Mouse (Mus musculus) intestine, embryonic 16.5 days (tissue): ENCODE results near the gene Mlh1. TPM values are rescaled to one million over a fixed set of nuclear protein-coding genes. Genes with fewer than 3 reads are reported as not detected.

Source experiments
- ATAC-seq: fragments of 200-750 bp; cut with Nextera tagmentation; 2 replicates; pipeline ENCODE4 v1.8.0; 2017; ENCODE audit warnings: moderate TSS enrichment, moderate library complexity
- H3K27ac ChIP-seq: fragments of 300-500 bp; sonication (generic); 2 replicates; pipeline ENCODE4 v1.5.1; 2014; ENCODE audit warnings: mild to moderate bottlenecking, low read length
- H3K27me3 ChIP-seq: fragments of 300-500 bp; sonication (generic); replicated peaks from 2 replicates; pipeline ENCODE4 v1.6.1; 2014; ENCODE audit warnings: low read length, control low read depth, mixed read lengths; ENCODE audit not compliant: control insufficient read depth, insufficient read depth
- H3K36me3 ChIP-seq: fragments of 300-500 bp; sonication (generic); 2 replicates; pipeline ENCODE4 v1.6.1; 2014; ENCODE audit warnings: low read length, control low read depth; ENCODE audit not compliant: control insufficient read depth, insufficient read depth
- H3K4me1 ChIP-seq: fragments of 300-500 bp; sonication (generic); 2 replicates; pipeline ENCODE4 v1.6.1; 2014; ENCODE audit warnings: low read length, control low read depth, mixed read lengths; ENCODE audit not compliant: control insufficient read depth, insufficient read depth
- H3K4me2 ChIP-seq: fragments of 300-500 bp; sonication (generic); 2 replicates; pipeline ENCODE4 v1.6.1; 2014; ENCODE audit warnings: low read depth, low read length, control low read depth
- H3K4me3 ChIP-seq: fragments of 300-500 bp; sonication (generic); 2 replicates; pipeline ENCODE4 v1.5.1; 2014; ENCODE audit warnings: mild to moderate bottlenecking, low read length
- H3K9ac ChIP-seq: fragments of 300-500 bp; sonication (generic); 2 replicates; pipeline ENCODE4 v1.6.1; 2014; ENCODE audit warnings: low read depth, low read length
- H3K9me3 ChIP-seq: fragments of 300-500 bp; sonication (generic); 2 replicates; pipeline ENCODE4 v1.6.1; 2016; ENCODE audit warnings: low read length, control low read depth; ENCODE audit not compliant: control insufficient read depth
- WGBS: fragments of 180-500 bp; shearing (Covaris S2); extraction: QIAGEN DNeasy Blood & Tissue Kit; methylation state at CpG from one replicate; pipeline ENCODE4 v1.1.7; 2014; 5-methylcytosine and 5-hydroxymethylcytosine counted together
- polyA plus RNA-seq: library from polyadenylated mRNA; unstranded; fragments of >200 nt; fragmentation: Nextera tagmentation; extraction: Ambion mirVana; gene quantifications from 2 replicates; pipeline ENCODE4 v1.2.1, GENCODE M21; 2015

Mlh1 gene
- polyA plus RNA-seq, 1 experiment from 2014 or later, result 43.3 TPM

GRCm38 (mm10) chr9:111197116-111197515 lies 74.5 kb downstream of the Mlh1 start:
- ATAC-seq, result no peak
- 91% methylated on average over 3 of the region's 3 CpGs for WGBS
- Histone ChIP-seq H3K27ac (no peak overlapping the region), H3K36me3 (peaks cover 6% of the 10 kb centered on the region), H3K4me1 (no peaks in the 10 kb centered on the region), H3K4me3 (no peak overlapping the region), H3K9me3 (no peaks in the 10 kb centered on the region), H3K9ac (no peak overlapping the region), H3K27me3 (no peaks in the 10 kb centered on the region), H3K4me2 (no peak overlapping the region)

- peaks cover 2% of the 10 kb centered on the region for H3K36me3 ChIP-seq
- H3K4me1 ChIP-seq, result no peaks in the 10 kb centered on the region
- H3K9ac ChIP-seq, result no peak overlapping the region
- H3K4me2 ChIP-seq, result no peak overlapping the region
- H3K9me3 ChIP-seq, result no peaks in the 10 kb centered on the region
- no peaks in the 10 kb centered on the region for H3K27me3 ChIP-seq
- no peak overlapping the region for H3K27ac ChIP-seq
- 91% methylated on average over 2 of the region's 2 CpGs for WGBS
- ATAC-seq, result no peak
- H3K4me3 ChIP-seq, result no peak overlapping the region
Observed at GRCm38 (mm10) chr9:111193211-111193610, 78.4 kb downstream of the Mlh1 start.

- Histone ChIP-seq H3K27ac (no peak overlapping the region), H3K9ac (no peak overlapping the region), H3K27me3 (no peaks in the 10 kb centered on the region), H3K9me3 (no peaks in the 10 kb centered on the region), H3K4me1 (no peaks in the 10 kb centered on the region), H3K4me3 (no peak overlapping the region), H3K36me3 (peaks cover 2% of the 10 kb centered on the region; the same call in 1 of the 2 replicates), H3K4me2 (no peak overlapping the region)
- ATAC-seq, result no peak
- WGBS, result 62% methylated on average over 7 of the region's 7 CpGs
Observed at GRCm38 (mm10) chr9:111188731-111189130, 82.9 kb downstream of the Mlh1 start.

GRCm38 (mm10) chr9:111186861-111187260 lies 84.7 kb downstream of the Mlh1 start:
- 83% methylated on average over 6 of the region's 6 CpGs for WGBS
- no peaks in the 10 kb centered on the region for H3K4me1 ChIP-seq
- H3K9ac ChIP-seq, result no peak overlapping the region
- no peak overlapping the region for H3K27ac ChIP-seq
- no peaks in the 10 kb centered on the region for H3K9me3 ChIP-seq
- no peak for ATAC-seq
- H3K4me3 ChIP-seq, result no peak overlapping the region
- H3K36me3 ChIP-seq, result peaks cover 5% of the 10 kb centered on the region; the same call in 1 of the 2 replicates
- no peaks in the 10 kb centered on the region for H3K27me3 ChIP-seq
- no peak overlapping the region for H3K4me2 ChIP-seq

- H3K9me3 ChIP-seq, result no peaks in the 10 kb centered on the region
- H3K4me1 ChIP-seq, result no peaks in the 10 kb centered on the region
- H3K27ac ChIP-seq, result no peak overlapping the region
- no peaks in the 10 kb centered on the region for H3K27me3 ChIP-seq
- no peak overlapping the region for H3K4me3 ChIP-seq
- H3K36me3 ChIP-seq, result 0 out of 2 replicates have a peak, but pooled peaks cover 2% of the 10 kb centered on the region
- no peak overlapping the region for H3K4me2 ChIP-seq
- 74% methylated on average over 4 of the region's 4 CpGs for WGBS
- H3K9ac ChIP-seq, result no peak overlapping the region
- no peak for ATAC-seq
Observed at GRCm38 (mm10) chr9:111184929-111185328, 86.7 kb downstream of the Mlh1 start.

GRCm38 (mm10) chr9:111182176-111182575 lies 89.4 kb downstream of the Mlh1 start:
- Histone ChIP-seq H3K9me3 (no peaks in the 10 kb centered on the region), H3K27me3 (no peaks in the 10 kb centered on the region), H3K4me2 (no peak overlapping the region), H3K4me3 (no peak overlapping the region), H3K9ac (no peak overlapping the region), H3K36me3 (0 out of 2 replicates have a peak, but pooled peaks cover 2% of the 10 kb centered on the region), H3K27ac (no peak overlapping the region), H3K4me1 (no peaks in the 10 kb centered on the region)
- ATAC-seq, result no peak
- 71% methylated on average over 3 of the region's 3 CpGs for WGBS

- Histone ChIP-seq H3K27me3 (no peaks in the 10 kb centered on the region), H3K36me3 (0 out of 2 replicates have a peak, but pooled peaks cover 2% of the 10 kb centered on the region), H3K4me3 (no peak overlapping the region), H3K9ac (no peak overlapping the region), H3K27ac (no peak overlapping the region), H3K9me3 (no peaks in the 10 kb centered on the region), H3K4me2 (no peak overlapping the region), H3K4me1 (no peaks in the 10 kb centered on the region)
- ATAC-seq, result no peak
- 89% methylated on average over 5 of the region's 5 CpGs for WGBS
Observed at GRCm38 (mm10) chr9:111178971-111179370, 92.6 kb downstream of the Mlh1 start.

Other genes starting within 250 kb of the Mlh1 start
- gene Ccrl2, start 214.3 kb downstream of the Mlh1 start, polyA plus RNA-seq, result 1.9 and 2.5 TPM in 2 replicates
- gene Lrrfip2, start 154.2 kb downstream of the Mlh1 start, polyA plus RNA-seq, result 38.4 and 39.4 TPM in 2 replicates
- gene Epm2aip1, start 138 bp upstream of the Mlh1 start, polyA plus RNA-seq, result 16.2 and 17.6 TPM in 2 replicates
- gene Trank1, start 39.9 kb upstream of the Mlh1 start, polyA plus RNA-seq, result 0.22 and 0.23 TPM in 2 replicates
- 0.58 and 0.77 TPM in 2 replicates for gene Dclk3, start 167.3 kb upstream of the Mlh1 start, polyA plus RNA-seq